Mouse (Mus musculus) B cell, adult 67 days (primary cell): ENCODE data around the gene Zeb2. TPM values are rescaled to one million over a fixed set of nuclear protein-coding genes. Genes with fewer than 3 reads are reported as not detected.

Experiments
- total RNA-seq, 2 experiments: library from RNA; stranded (reverse); gene quantifications; 4 replicates each; pipeline ENCODE4 v1.2.4; 2023

Zeb2 gene
- 10 to 100 TPM; 76.6 to 98.3 TPM for total RNA-seq

GRCm38 (mm10) chr2:45117087-45117561 lies at the start of gene Zeb2:
Gene Zeb2, minus strand, starts transcription at chr2:45117395.

Other genes with a start within 250 kb of the Zeb2 start
- gene Gtdc1, start 189.7 kb downstream of the Zeb2 start, total RNA-seq = 10 to 100 TPM; 37.1 to 49.7 TPM